Mouse (Mus musculus): Measurements from ENCODE around the gene Olfr1312. TPM values are rescaled to one million over a fixed set of nuclear protein-coding genes. Genes with fewer than 3 reads are reported as not detected.
"Not testable (repeated sequence)": the region's sequence is repeated elsewhere in the genome, so short reads cannot be mapped to it uniquely, and the experiment has no call there.

The Olfr1312 gene
- not detected in 2 replicates for polyA plus RNA-seq (2012; rRNA removed)

GRCm38 (mm10) chr2:112050138-112050537, at the start of gene Olfr1312:
Gene Olfr1312 (minus strand): TSS chr2:112050238.
- no peak for DNase-seq (ENCODE audit: extremely low spot score in 1 of 2, low spot score in 1 of 2)

- DNase-seq (ENCODE audit: extremely low spot score in 1 of 2, low spot score in 1 of 2), result no peak
Measured at GRCm38 (mm10) chr2:112096681-112097080, 46.6 kb upstream of the Olfr1312 start, which contains the start of gene Olfr1314. Gene Olfr1314 (minus strand): TSS chr2:112096781.

DNA sequence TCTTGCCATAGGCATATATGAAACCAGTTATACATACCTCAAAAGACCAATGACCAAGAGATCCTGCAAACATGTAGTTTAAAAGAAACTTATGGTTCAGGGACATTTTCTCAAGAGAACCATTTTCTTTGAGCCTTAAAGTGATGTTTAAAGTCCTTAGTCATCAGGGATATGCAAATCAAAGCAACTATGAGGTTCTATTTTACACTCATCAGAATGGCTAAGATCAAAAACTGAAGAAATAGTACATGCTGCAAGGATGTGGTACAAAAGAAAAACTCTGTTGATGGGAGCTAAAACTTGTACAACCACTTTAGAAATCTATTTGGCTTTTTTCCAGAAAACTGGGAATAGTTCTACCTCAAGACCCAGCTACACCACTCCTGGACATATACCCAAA, 27.7 kb upstream of the Olfr1312 start, which contains the start of gene Olfr1313:
Gene Olfr1313, minus strand, starts transcription at position 101 of the 400 bp plus-strand sequence.
- DNase-seq (ENCODE audit: extremely low spot score in 1 of 2, low spot score in 1 of 2), result no peak

GRCm38 (mm10) chr2:112026971-112027370, 23.1 kb downstream of the Olfr1312 start:
- DNase-seq (ENCODE audit: extremely low spot score in 1 of 2, low spot score in 1 of 2), result not testable (repeated sequence)

- no peak for DNase-seq (ENCODE audit: extremely low spot score in 1 of 2, low spot score in 1 of 2)
Measured at GRCm38 (mm10) chr2:112024312-112024711, 25.7 kb downstream of the Olfr1312 start, which contains the start of gene Olfr1311. Gene Olfr1311 (minus strand): TSS chr2:112024412.

DNA sequence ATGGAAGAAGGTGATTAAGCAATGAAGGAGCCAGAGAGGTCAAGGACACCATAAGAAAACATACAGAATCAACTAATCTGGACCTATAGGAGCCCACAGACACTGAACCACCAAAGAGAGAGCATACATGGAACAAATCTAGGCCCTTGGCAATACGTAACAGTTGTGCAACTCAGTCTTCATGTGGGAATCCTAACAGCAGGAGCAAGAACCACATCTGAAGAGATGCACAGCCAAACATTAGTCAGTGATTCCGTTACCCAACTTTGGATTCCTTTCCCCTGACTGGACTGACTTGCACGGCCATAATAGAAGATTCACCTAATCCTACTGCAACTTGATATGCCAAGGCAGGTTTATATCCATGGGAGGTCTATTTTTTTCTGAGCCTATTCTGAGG, 35.1 kb downstream of the Olfr1312 start:
- no peak for DNase-seq (ENCODE audit: extremely low spot score in 1 of 2, low spot score in 1 of 2)

DNA sequence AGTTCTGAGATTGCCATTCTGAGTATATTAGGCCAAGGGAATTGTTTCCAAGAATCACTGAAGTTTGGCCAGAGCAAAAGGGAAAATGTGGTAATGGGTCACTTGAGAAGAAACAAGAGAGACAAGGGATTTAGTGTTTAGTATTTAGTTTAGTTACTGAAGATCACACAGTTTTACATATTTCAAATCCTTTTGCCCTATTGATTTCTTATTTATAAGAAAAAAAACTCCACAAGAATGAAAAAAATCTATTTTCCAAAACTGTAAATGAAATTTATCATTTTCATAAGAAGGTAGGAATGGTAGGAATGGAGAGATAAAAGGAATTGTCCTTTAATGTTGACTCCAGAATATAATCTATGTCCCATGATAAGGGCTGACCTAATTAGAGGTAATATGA, 37.4 kb downstream of the Olfr1312 start, which contains the start of gene Olfr1310:
Gene Olfr1310, minus strand, starts transcription at position 101 of the 400 bp plus-strand sequence.
- DNase-seq (ENCODE audit: extremely low spot score in 1 of 2, low spot score in 1 of 2), result no peak

DNA sequence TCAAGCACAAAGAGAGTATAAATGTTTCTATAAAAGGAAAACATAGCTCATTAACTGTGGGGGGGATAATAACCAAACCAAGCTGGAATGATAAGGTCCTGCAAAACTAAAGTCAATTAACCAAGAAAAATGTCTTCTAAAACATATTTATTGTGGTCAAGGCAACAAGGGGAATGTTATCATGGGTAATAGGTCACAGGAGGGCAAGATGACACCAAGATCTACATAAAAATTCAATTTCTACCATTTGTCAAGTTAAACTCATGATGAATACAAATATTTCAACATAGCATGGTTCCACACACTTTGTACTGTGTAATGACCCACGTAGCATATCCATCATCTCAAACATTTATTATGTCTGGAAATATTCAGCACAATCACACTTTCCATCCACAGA, 59.9 kb downstream of the Olfr1312 start, which contains the start of gene Olfr1309:
Gene Olfr1309, minus strand, starts transcription at position 101 of the 400 bp plus-strand sequence.
- no peak for DNase-seq (ENCODE audit: extremely low spot score in 1 of 2, low spot score in 1 of 2)

Other genes starting within 250 kb of the Olfr1312 start
- gene Olfr1303, start 229.9 kb downstream of the Olfr1312 start, polyA plus RNA-seq (2012; rRNA removed), result not detected in 2 replicates
- gene Olfr1305, start 173.1 kb downstream of the Olfr1312 start, polyA plus RNA-seq (2012; rRNA removed), result not detected in 2 replicates
- not detected in 2 replicates for gene Olfr1306, start 134.0 kb downstream of the Olfr1312 start, polyA plus RNA-seq (2012; rRNA removed)
- gene Olfr1307, start 100.8 kb downstream of the Olfr1312 start, polyA plus RNA-seq (2012; rRNA removed), result under 0.01 TPM in 1 of 2 replicates, not detected in the other
- not detected in 2 replicates for gene Olfr1308, start 85.3 kb downstream of the Olfr1312 start, polyA plus RNA-seq (2012; rRNA removed)
- not detected in 2 replicates for gene Olfr1309, start 60.0 kb downstream of the Olfr1312 start, polyA plus RNA-seq (2012; rRNA removed)
- gene Olfr1310, start 37.5 kb downstream of the Olfr1312 start, polyA plus RNA-seq (2012; rRNA removed), result not detected in 2 replicates
- not detected in 2 replicates for gene Olfr1311, start 25.8 kb downstream of the Olfr1312 start, polyA plus RNA-seq (2012; rRNA removed)
- gene Olfr1313, start 27.6 kb upstream of the Olfr1312 start, polyA plus RNA-seq (2012; rRNA removed), result not detected in 2 replicates
- gene Olfr1314, start 46.5 kb upstream of the Olfr1312 start, polyA plus RNA-seq (2012; rRNA removed), result 0.06 TPM in 1 of 2 replicates, not detected in the other
- not detected in 2 replicates for gene Olfr1315-ps1, start 65.2 kb upstream of the Olfr1312 start, polyA plus RNA-seq (2012; rRNA removed)
- 0.04 TPM in 1 of 2 replicates, not detected in the other for gene Olfr1316, start 84.7 kb upstream of the Olfr1312 start, polyA plus RNA-seq (2012; rRNA removed)
- not detected in 2 replicates for gene Olfr1317, start 90.1 kb upstream of the Olfr1312 start, polyA plus RNA-seq (2012; rRNA removed)
- not detected in 2 replicates for gene Olfr1318, start 104.0 kb upstream of the Olfr1312 start, polyA plus RNA-seq (2012; rRNA removed)
- gene Lpcat4, start 189.2 kb upstream of the Olfr1312 start, polyA plus RNA-seq (2012; rRNA removed), result 245 and 291 TPM in 2 replicates
- 0.06 TPM in 1 of 2 replicates, not detected in the other for gene Nutm1, start 209.1 kb upstream of the Olfr1312 start, polyA plus RNA-seq (2012; rRNA removed)
- gene Nop10, start 211.7 kb upstream of the Olfr1312 start, polyA plus RNA-seq (2012; rRNA removed), result 79.1 and 85.5 TPM in 2 replicates
- 106 and 115 TPM in 2 replicates for gene Slc12a6, start 215.6 kb upstream of the Olfr1312 start, polyA plus RNA-seq (2012; rRNA removed)
- gene Gm21985, start 216.1 kb upstream of the Olfr1312 start, polyA plus RNA-seq (2012; rRNA removed), result 0.18 TPM in 1 of 2 replicates, not detected in the other